Mouse (Mus musculus) intestine, embryonic 16.5 days (tissue): ENCODE measurements around the gene Rbpj. TPM values are rescaled to one million over a fixed set of nuclear protein-coding genes. Genes with fewer than 3 reads are reported as not detected.

Source experiments
- ATAC-seq: fragments of 200-750 bp; cut with Nextera tagmentation; 2 replicates; pipeline ENCODE4 v1.8.0; 2017; ENCODE audit warnings: moderate TSS enrichment, moderate library complexity
- H3K27ac ChIP-seq: fragments of 300-500 bp; sonication (generic); 2 replicates; pipeline ENCODE4 v1.5.1; 2014; ENCODE audit warnings: mild to moderate bottlenecking, low read length
- H3K27me3 ChIP-seq: fragments of 300-500 bp; sonication (generic); replicated peaks from 2 replicates; pipeline ENCODE4 v1.6.1; 2014; ENCODE audit warnings: low read length, control low read depth, mixed read lengths; ENCODE audit not compliant: control insufficient read depth, insufficient read depth
- H3K36me3 ChIP-seq: fragments of 300-500 bp; sonication (generic); 2 replicates; pipeline ENCODE4 v1.6.1; 2014; ENCODE audit warnings: low read length, control low read depth; ENCODE audit not compliant: control insufficient read depth, insufficient read depth
- H3K4me1 ChIP-seq: fragments of 300-500 bp; sonication (generic); 2 replicates; pipeline ENCODE4 v1.6.1; 2014; ENCODE audit warnings: low read length, control low read depth, mixed read lengths; ENCODE audit not compliant: control insufficient read depth, insufficient read depth
- H3K4me2 ChIP-seq: fragments of 300-500 bp; sonication (generic); 2 replicates; pipeline ENCODE4 v1.6.1; 2014; ENCODE audit warnings: low read depth, low read length, control low read depth
- H3K4me3 ChIP-seq: fragments of 300-500 bp; sonication (generic); 2 replicates; pipeline ENCODE4 v1.5.1; 2014; ENCODE audit warnings: mild to moderate bottlenecking, low read length
- H3K9ac ChIP-seq: fragments of 300-500 bp; sonication (generic); 2 replicates; pipeline ENCODE4 v1.6.1; 2014; ENCODE audit warnings: low read depth, low read length
- H3K9me3 ChIP-seq: fragments of 300-500 bp; sonication (generic); 2 replicates; pipeline ENCODE4 v1.6.1; 2016; ENCODE audit warnings: low read length, control low read depth; ENCODE audit not compliant: control insufficient read depth
- WGBS: fragments of 180-500 bp; shearing (Covaris S2); extraction: QIAGEN DNeasy Blood & Tissue Kit; methylation state at CpG from one replicate; pipeline ENCODE4 v1.1.7; 2014; 5-methylcytosine and 5-hydroxymethylcytosine counted together
- polyA plus RNA-seq: library from polyadenylated mRNA; unstranded; fragments of >200 nt; fragmentation: Nextera tagmentation; extraction: Ambion mirVana; gene quantifications from 2 replicates; pipeline ENCODE4 v1.2.1, GENCODE M21; 2015

Rbpj gene
- polyA plus RNA-seq, 1 experiment from 2014 or later, result 19.8 TPM

DNA sequence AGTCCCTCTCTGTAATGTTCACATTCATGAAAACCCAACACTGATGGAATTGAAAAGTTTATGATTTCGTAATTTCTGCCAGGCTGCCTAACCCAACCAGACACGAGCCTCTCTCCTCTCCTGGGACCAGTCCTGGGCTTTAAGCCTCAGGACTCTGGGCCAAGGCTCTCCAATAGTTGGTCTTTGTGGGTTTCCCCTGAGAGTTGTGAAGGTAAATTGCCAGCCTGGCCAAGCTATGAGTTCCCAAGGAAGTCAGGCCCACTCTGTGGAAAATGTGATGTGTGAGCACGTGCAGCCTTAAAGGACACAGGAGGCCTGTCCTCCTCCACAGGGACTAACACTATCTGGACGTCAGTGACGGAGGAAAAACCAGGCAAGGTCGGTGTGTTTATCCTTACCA lies 85.4 kb downstream of the Rbpj start:
- Histone ChIP-seq H3K4me1 (no peaks in the 10 kb centered on the region), H3K27ac (no peak overlapping the region), H3K9me3 (no peaks in the 10 kb centered on the region), H3K36me3 (no peaks in the 10 kb centered on the region), H3K27me3 (no peaks in the 10 kb centered on the region), H3K9ac (no peak overlapping the region), H3K4me3 (no peak overlapping the region), H3K4me2 (no peak overlapping the region)
- ATAC-seq, result no peak
- WGBS, result 76% methylated on average over 6 of the region's 6 CpGs

DNA sequence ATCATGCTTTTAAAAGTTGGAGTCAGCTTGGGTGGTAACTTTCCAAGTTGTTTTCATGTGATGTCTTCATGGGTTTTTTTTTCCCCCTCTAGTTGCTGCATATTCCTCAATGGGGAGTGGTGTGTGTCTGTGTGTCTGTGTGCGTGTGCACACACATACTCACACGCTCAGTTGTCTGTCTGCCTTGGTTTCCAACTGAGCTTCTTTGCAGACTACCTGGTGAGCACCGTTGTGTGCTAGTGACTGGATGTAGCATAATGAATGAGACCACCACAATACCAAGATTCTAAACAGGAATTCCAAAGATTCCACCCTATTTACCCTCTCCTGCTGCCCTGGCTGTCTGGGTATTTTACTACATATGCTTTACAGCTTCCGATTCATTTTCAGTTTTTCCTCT lies 86.0 kb downstream of the Rbpj start:
- Histone ChIP-seq H3K9ac (no peak overlapping the region), H3K27ac (no peak overlapping the region), H3K4me1 (no peaks in the 10 kb centered on the region), H3K4me2 (no peak overlapping the region), H3K9me3 (no peaks in the 10 kb centered on the region), H3K27me3 (no peaks in the 10 kb centered on the region), H3K4me3 (no peak overlapping the region), H3K36me3 (no peaks in the 10 kb centered on the region)
- ATAC-seq, result no peak
- 74% methylated on average over 4 of the region's 4 CpGs for WGBS

DNA sequence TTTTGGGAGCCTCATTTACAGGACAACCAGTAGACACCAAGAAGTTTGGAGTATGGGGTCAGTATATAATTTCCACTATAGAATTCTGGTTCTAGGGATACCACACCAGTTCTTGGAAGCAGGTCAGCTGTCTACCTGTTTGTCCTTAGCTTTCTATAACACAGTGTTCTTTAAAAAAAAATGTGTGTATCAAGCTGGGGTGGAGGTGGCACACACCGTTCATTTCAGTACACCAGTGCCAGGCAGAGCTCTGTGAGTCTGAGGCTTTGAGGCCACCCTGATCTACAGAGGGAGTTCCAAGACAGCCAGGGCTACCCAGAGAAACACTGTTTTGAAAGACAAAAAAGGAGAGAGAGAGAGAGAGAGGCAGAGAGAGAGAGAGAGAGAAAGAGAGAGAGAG lies 87.3 kb downstream of the Rbpj start:
- H3K4me1 ChIP-seq, result no peaks in the 10 kb centered on the region
- no peaks in the 10 kb centered on the region for H3K27me3 ChIP-seq
- H3K4me2 ChIP-seq, result no peak overlapping the region
- H3K27ac ChIP-seq, result no peak overlapping the region
- H3K9ac ChIP-seq, result no peak overlapping the region
- no peak overlapping the region for H3K4me3 ChIP-seq
- WGBS, result 86% methylated on average over 1 of the region's 1 CpGs
- H3K9me3 ChIP-seq, result no peaks in the 10 kb centered on the region
- H3K36me3 ChIP-seq, result no peaks in the 10 kb centered on the region
- ATAC-seq, result no peak

DNA sequence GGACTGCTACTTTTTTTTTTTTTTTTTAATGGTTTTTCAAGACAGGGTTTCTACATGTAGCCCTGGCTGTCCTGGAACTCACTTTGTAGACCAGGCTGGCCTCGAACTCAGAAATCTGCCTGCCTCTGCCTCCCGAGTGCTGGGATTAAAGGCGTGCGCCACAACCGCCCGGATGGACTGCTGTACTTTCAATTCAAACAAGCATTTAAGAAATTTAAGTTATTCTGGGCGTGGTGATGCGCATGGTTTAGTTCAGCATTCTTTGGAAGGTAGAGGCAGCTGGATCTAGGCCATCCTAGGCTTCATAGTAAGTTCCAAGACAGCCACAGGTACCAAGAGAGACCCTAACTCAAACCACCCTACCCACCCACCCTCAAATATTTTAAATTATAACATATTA lies 88.2 kb downstream of the Rbpj start:
- no peaks in the 10 kb centered on the region for H3K36me3 ChIP-seq
- 95% methylated on average over 8 of the region's 8 CpGs for WGBS
- no peak for ATAC-seq

DNA sequence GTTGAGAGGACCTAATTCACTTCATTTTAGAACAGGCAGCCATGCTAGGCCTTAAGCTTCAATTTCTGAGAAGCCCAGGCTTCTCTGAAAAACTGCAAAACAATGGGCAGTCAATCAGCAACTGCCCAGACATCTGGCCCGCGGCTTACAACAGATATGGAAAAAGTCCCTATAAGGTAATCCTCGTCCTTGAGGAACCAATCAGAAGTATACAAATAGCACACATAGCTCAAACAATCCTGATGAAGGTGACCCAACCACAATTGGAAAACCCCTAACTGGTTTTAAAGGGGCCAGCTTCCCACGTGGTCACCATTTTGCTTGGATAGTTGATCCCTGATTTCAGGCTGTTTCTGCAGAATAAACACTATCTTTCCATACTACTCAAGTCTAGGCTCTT lies 89.0 kb downstream of the Rbpj start:
- WGBS, result 85% methylated on average over 4 of the region's 4 CpGs
- H3K4me2 ChIP-seq, result no peak overlapping the region
- H3K27me3 ChIP-seq, result no peaks in the 10 kb centered on the region
- no peaks in the 10 kb centered on the region for H3K4me1 ChIP-seq
- no peak overlapping the region for H3K9ac ChIP-seq
- H3K36me3 ChIP-seq, result no peaks in the 10 kb centered on the region
- no peak for ATAC-seq
- no peaks in the 10 kb centered on the region for H3K9me3 ChIP-seq
- no peak overlapping the region for H3K27ac ChIP-seq
- no peak overlapping the region for H3K4me3 ChIP-seq

More for the DNA sequence above, 88.2 kb downstream of the Rbpj start:
- no peaks in the 10 kb centered on the region for H3K27me3 ChIP-seq
- H3K9me3 ChIP-seq, result no peaks in the 10 kb centered on the region
- H3K4me1 ChIP-seq, result no peaks in the 10 kb centered on the region
- no peak overlapping the region for H3K4me3 ChIP-seq
- no peak overlapping the region for H3K27ac ChIP-seq
- no peak overlapping the region for H3K9ac ChIP-seq
- no peak overlapping the region for H3K4me2 ChIP-seq

DNA sequence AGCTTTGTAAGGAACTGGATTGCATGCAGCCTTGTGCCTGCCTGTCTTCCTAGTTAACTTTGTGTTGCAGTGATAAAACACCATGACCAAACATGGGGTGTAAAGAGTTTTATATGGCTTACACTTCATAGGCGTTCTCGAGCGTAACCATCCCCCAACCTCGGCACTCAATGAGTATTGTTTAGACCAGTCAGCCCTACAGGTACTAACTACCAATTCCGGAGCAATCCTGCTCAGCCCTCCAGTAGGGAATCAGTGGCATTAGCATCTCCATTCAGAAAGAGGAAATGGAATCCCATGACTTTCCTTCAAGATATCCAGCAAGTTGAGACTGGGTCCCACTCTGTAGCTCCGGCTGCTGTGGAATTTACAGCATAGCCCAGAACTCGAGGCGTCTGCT lies 89.5 kb downstream of the Rbpj start:
- Histone ChIP-seq H3K9me3 (no peaks in the 10 kb centered on the region), H3K9ac (no peak overlapping the region), H3K4me2 (no peak overlapping the region), H3K4me1 (no peaks in the 10 kb centered on the region), H3K4me3 (no peak overlapping the region), H3K27me3 (no peaks in the 10 kb centered on the region), H3K36me3 (no peaks in the 10 kb centered on the region), H3K27ac (no peak overlapping the region)
- no peak for ATAC-seq
- 95% methylated on average over 8 of the region's 8 CpGs for WGBS

DNA sequence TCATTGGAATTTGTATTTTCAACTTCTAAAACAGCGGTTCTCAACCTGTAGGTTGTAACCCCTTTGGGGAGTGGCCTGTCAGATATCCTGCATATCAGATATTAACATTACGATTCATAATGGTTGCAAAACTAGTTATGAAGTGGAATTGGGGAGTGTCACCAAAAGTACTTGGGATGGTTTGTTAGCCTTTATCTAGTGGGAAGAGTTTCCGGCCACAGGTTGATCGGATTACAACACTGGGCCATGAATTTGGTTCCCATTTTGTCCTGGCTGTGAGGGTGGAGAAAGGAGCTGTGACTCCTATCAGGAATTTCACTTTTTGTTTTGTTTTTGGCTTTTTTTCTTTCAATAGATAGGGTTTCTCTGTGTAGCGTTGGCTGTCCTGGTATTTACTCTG lies 90.0 kb downstream of the Rbpj start:
- H3K4me1 ChIP-seq, result no peaks in the 10 kb centered on the region
- no peaks in the 10 kb centered on the region for H3K9me3 ChIP-seq
- no peak overlapping the region for H3K4me3 ChIP-seq
- H3K4me2 ChIP-seq, result no peak overlapping the region
- 87% methylated on average over 5 of the region's 5 CpGs for WGBS
- no peaks in the 10 kb centered on the region for H3K36me3 ChIP-seq
- no peaks in the 10 kb centered on the region for H3K27me3 ChIP-seq
- ATAC-seq, result no peak
- no peak overlapping the region for H3K27ac ChIP-seq
- H3K9ac ChIP-seq, result no peak overlapping the region

DNA sequence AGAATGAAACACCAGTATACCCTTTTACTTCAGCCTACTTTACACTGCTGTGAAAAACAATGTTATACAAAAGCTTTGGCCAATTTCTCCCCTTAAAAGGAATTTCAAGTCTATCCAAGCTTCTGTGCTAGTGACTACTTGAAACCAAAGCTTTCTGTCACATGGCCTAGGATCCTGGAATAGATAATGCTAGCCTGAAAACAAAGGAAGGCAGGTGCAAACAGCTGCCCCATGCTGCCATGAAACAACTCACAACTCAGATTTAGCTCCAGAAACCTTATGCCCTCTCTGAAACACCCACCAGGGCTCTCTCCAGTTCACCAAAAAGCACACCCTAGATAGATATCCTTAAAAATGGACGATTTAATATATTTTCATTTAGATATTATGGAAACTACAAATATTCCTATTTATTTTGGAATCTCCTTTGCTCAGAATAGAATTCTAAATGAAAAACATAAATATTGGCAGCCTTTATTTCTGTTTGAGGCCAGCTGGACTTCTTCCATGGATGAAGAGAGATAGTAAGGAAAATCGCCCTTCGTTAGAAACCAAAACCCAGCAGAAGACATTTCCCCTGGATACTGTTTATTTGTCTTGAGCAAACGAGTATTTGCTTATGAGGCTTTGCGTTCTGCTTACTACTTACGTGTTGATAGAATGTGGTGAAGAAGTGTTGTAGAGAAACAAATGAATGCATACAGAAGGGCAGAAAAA lies 91.8 kb downstream of the Rbpj start:
- 0 out of 2 replicates have a peak overlapping the region, but pooled peaks have one; percentile 45 for H3K27ac ChIP-seq
- H3K9me3 ChIP-seq, result 0 out of 2 replicates have a peak, but pooled peaks cover 4% of the 10 kb centered on the region
- no peak for ATAC-seq
- no peak overlapping the region for H3K4me2 ChIP-seq
- H3K4me1 ChIP-seq, result no peaks in the 10 kb centered on the region
- no peaks in the 10 kb centered on the region for H3K36me3 ChIP-seq
- H3K4me3 ChIP-seq, result no peak overlapping the region
- no peak overlapping the region for H3K9ac ChIP-seq
- H3K27me3 ChIP-seq, result no peaks in the 10 kb centered on the region
- WGBS, result 61% methylated on average over 6 of the region's 6 CpGs

DNA sequence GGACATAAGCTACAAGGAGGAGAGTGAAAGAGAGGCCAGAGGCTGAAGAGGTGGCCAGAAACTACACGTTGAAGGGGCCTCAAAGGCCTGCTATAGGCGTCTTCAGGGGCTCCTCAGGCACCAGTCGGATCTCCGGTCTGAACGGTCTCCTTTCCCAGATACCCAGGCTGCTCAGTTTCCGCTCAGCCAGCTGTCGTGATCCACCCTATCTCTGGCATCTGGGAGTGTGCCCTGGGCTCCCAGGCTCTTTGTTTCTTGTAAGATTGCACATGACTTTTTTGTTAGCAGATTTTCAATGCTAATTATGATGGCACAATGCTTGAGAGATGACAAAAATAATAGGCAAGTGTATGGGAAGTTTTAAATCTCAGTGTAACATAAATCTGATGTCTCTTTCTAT lies 95.2 kb downstream of the Rbpj start:
- Histone ChIP-seq H3K9me3 (0 out of 2 replicates have a peak, but pooled peaks cover 4% of the 10 kb centered on the region), H3K4me3 (no peak overlapping the region), H3K27me3 (no peaks in the 10 kb centered on the region), H3K4me2 (no peak overlapping the region), H3K4me1 (no peaks in the 10 kb centered on the region), H3K27ac (no peak overlapping the region), H3K36me3 (no peaks in the 10 kb centered on the region), H3K9ac (no peak overlapping the region)
- WGBS, result 82% methylated on average over 7 of the region's 7 CpGs
- ATAC-seq, result no peak

DNA sequence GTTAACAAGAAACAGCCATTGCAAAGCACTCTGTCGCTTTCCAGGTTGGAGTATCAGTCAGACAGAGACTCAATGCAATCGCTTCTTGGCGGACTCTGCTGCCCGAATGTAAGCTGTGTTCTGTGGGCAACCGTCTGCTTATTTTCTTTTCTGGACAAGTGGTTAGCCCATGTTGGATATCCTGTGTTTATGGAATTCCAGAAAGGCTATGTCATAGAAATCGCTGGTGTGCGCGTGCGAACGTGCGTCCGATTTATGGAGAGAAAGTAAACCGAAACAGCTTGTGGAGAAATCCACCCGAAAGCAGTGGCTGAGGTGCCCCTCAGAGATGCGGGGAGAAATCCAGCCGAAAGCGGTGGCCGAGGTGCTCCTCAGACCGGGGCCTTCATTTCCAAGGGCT lies 98.4 kb downstream of the Rbpj start:
- H3K4me3 ChIP-seq, result 0 out of 2 replicates have a peak overlapping the region, but pooled peaks have one; percentile 4
- 59% methylated on average over 19 of the region's 19 CpGs for WGBS
- H3K9me3 ChIP-seq, result 0 out of 2 replicates have a peak, but pooled peaks cover 4% of the 10 kb centered on the region
- H3K4me2 ChIP-seq, result peak overlapping the region; percentile 26
- H3K27ac ChIP-seq, result no peak overlapping the region
- 0 out of 2 replicates have a peak overlapping the region, but pooled peaks have one; percentile 10 for H3K9ac ChIP-seq
- H3K27me3 ChIP-seq, result no peaks in the 10 kb centered on the region
- H3K36me3 ChIP-seq, result no peaks in the 10 kb centered on the region
- no peak for ATAC-seq
- H3K4me1 ChIP-seq, result no peaks in the 10 kb centered on the region
